Mouse (Mus musculus) midbrain, postnatal 0 days (tissue): ENCODE measurements around the gene Dkkl1. TPM values are rescaled to one million over a fixed set of nuclear protein-coding genes. Genes with fewer than 3 reads are reported as not detected.
A peak's percentile ranks its signal among the peaks of the same experiment; 100 is the strongest.

Experiments used
- ATAC-seq: fragments of 200-750 bp; cut with Nextera tagmentation; 2 replicates; pipeline ENCODE4 v1.8.0; 2017; ENCODE audit warnings: moderate number of reproducible peaks, mild to moderate bottlenecking, moderate TSS enrichment, moderate library complexity; ENCODE audit not compliant: low FRiP score
- DNase-seq: peaks from one replicate; pipeline ENCODE4 v3.0.0-alpha.2; 2015; ENCODE audit warnings: low spot score
- H3K27ac ChIP-seq: fragments of 300-500 bp; sonication (generic); 2 replicates; pipeline ENCODE4 v1.5.1; 2014; ENCODE audit warnings: low read depth, mild to moderate bottlenecking, low read length, mixed read lengths
- H3K27me3 ChIP-seq: fragments of 300-500 bp; sonication (generic); 2 replicates; pipeline ENCODE4 v1.6.1; 2014; ENCODE audit warnings: low read length, control low read depth, mixed read lengths; ENCODE audit not compliant: insufficient read depth
- H3K36me3 ChIP-seq: fragments of 300-500 bp; sonication (generic); 2 replicates; pipeline ENCODE4 v1.6.1; 2014; ENCODE audit warnings: low read length, control low read depth, mixed read lengths; ENCODE audit not compliant: insufficient read depth
- H3K4me1 ChIP-seq: fragments of 300-500 bp; sonication (generic); 2 replicates; pipeline ENCODE4 v1.6.1; 2014; ENCODE audit warnings: mild to moderate bottlenecking, control low read depth, antibody characterized with exemption, low read length, mixed read lengths; ENCODE audit not compliant: insufficient read depth
- H3K4me2 ChIP-seq: fragments of 300-500 bp; sonication (generic); 2 replicates; pipeline ENCODE4 v1.6.1; 2014; ENCODE audit warnings: low read depth, mild to moderate bottlenecking, low read length, mixed read lengths; ENCODE audit not compliant: poor library complexity, severe bottlenecking
- H3K4me3 ChIP-seq: fragments of 300-500 bp; sonication (generic); 2 replicates; pipeline ENCODE4 v1.5.1; 2014; ENCODE audit warnings: low read depth, mild to moderate bottlenecking, low read length, moderate library complexity
- H3K9ac ChIP-seq: fragments of 300-500 bp; sonication (generic); replicated peaks from 2 replicates; pipeline ENCODE4 v1.6.1; 2014; ENCODE audit warnings: mild to moderate bottlenecking, low read length, moderate library complexity, mixed read lengths; ENCODE audit not compliant: poor library complexity, severe bottlenecking
- H3K9me3 ChIP-seq: fragments of 300-500 bp; sonication (generic); 2 replicates; pipeline ENCODE4 v1.6.1; 2016; ENCODE audit warnings: low read length, control low read depth
- CTCF ChIP-seq: IDR thresholded peaks from 2 replicates; pipeline ENCODE4 v1.5.1; 2016; ENCODE audit warnings: antibody characterized with exemption, mild to moderate bottlenecking
- WGBS: fragments of 180-500 bp; shearing (Covaris S2); extraction: QIAGEN DNeasy Blood & Tissue Kit; methylation state at CpG from one replicate; pipeline ENCODE4 v1.1.7; 2014; 5-methylcytosine and 5-hydroxymethylcytosine counted together
- polyA plus RNA-seq: library from polyadenylated mRNA; unstranded; fragments of >200 nt; fragmentation: Nextera tagmentation; extraction: Ambion mirVana; gene quantifications from 2 replicates; pipeline ENCODE4 v1.2.1, GENCODE M21; 2015
- total RNA-seq: library from RNA; depleted of rRNA; stranded (reverse); fragments of >200 nt; gene quantifications from 2 replicates; pipeline ENCODE4 v1.2.3, GENCODE M21; 2014

Gene Dkkl1
- total and polyA plus RNA-seq, 2 experiments from 2014 or later: 14.4 to 23.9 TPM

DNA sequence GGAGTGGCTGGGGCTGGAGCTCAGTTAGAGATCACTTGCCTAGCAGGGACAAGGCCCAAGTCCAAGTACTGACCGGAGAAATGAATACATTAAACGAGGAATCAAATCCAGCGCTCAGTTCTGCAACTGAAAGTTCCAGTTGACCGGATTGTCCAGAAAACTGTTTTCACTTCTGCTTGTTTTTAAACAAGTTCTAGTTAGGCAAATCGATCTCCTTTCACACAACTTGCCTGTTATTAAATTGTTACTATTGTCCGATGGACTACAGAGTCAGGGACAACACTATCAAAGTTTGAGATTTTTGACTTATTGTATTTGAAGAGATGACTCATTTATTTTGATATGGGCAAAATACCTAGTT lies 29.4 kb upstream of the Dkkl1 start:
- Histone ChIP-seq H3K4me1 (peaks cover 3% of the 10 kb centered on the region; the same call in 1 of the 2 replicates), H3K27ac (no peak overlapping the region), H3K9me3 (no peaks in the 10 kb centered on the region), H3K27me3 (no peaks in the 10 kb centered on the region), H3K4me3 (peak overlapping the region; percentile 44; the same call in 1 of the 2 replicates), H3K36me3 (no peaks in the 10 kb centered on the region), H3K4me2 (peak overlapping the region; percentile 74), H3K9ac (peak overlapping the region; percentile 51; the same call in 1 of the 2 replicates)
- no peak for TF ChIP-seq CTCF
- 80% methylated on average over 6 of the region's 6 CpGs for WGBS
- ATAC-seq (no peak), DNase-seq (no peak)

DNA sequence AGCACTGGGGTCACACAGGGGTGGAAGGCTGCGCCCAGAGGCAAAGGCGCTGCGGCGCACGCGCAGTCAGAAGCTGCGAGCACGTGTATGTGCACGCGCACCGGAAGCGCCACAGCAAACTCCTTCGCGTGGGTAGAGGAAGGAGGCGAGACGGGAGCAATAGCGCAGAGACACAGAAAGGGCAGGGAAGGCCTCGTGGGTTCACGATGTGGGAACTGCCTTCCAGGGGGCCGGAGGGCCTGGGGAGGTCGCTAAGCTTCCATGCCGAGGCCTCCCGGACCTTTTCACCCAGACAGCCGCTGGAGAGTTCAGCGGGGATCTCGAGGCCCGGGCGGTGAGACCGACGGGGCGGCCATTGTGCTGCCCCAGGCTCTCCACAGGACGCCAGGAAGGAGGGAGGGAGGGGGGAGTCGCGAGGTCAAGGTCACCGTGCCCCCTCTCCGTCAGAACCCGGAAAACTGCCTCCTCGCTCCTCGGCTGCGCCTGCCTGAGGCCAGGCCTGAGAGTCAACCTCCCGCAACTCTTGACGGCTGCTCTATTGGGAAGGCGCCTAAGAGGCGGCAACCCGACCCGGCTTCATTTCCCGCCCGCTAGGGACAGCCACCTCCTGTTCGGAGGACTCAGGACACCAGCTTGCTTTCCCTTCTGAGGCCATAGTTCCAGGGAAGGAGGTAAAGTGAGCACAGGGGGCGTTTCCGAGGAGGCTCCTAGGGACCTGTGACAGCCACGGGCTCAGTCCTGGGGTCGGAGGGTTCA lies 28.9 kb upstream of the Dkkl1 start, which contains the start of gene Slc6a16:
Gene Slc6a16, plus strand, starts transcription at position 453 of the 756 bp plus-strand sequence.
- ATAC-seq (peak; percentile 69), DNase-seq (peak; percentile 77)
- H3K27me3 ChIP-seq: no peaks in the 10 kb centered on the region
- no peaks in the 10 kb centered on the region for H3K36me3 ChIP-seq
- H3K4me2 ChIP-seq: peak within 1 kb of the TSS; percentile 74
- no peaks in the 10 kb centered on the region for H3K9me3 ChIP-seq
- no peak within 1 kb of the TSS for H3K27ac ChIP-seq
- peak within 1 kb of the TSS; percentile 44 for H3K4me3 ChIP-seq
- peak within 1 kb of the TSS; percentile 51 for H3K9ac ChIP-seq
- 7% methylated on average over 50 of the region's 53 CpGs for WGBS
- peaks cover 3% of the 10 kb centered on the region; the same call in 1 of the 2 replicates for H3K4me1 ChIP-seq
- TF ChIP-seq CTCF: peak; percentile 28

DNA sequence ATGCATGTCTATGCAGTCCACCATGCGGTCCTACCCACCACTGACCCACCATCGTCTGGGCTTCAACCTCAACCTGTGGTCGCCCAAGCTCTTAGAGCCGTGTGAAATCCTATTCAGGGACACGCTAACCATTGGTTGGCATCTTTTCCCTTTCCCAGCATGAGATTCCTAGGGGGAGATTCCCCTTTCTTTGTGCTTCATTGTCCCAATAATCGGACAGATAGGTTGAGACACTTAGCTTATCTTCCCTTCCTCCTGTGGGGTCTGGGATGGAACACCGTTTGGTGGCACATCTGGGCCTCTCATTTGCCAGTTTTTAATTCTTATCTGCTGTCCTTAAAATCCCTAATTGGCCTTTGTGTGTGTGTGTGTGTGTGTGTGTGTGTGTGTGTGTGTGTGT lies 28.2 kb upstream of the Dkkl1 start:
- peaks cover 5% of the 10 kb centered on the region; the same call in 1 of the 2 replicates for H3K4me1 ChIP-seq
- H3K36me3 ChIP-seq: no peaks in the 10 kb centered on the region
- H3K9ac ChIP-seq: no peak overlapping the region
- ATAC-seq: no peak
- H3K4me2 ChIP-seq: peak overlapping the region; percentile 74
- no peaks in the 10 kb centered on the region for H3K9me3 ChIP-seq
- no peak overlapping the region for H3K27ac ChIP-seq
- TF ChIP-seq CTCF: no peak
- DNase-seq: no peak
- H3K27me3 ChIP-seq: no peaks in the 10 kb centered on the region
- WGBS: 57% methylated on average over 7 of the region's 7 CpGs
- no peak overlapping the region for H3K4me3 ChIP-seq

DNA sequence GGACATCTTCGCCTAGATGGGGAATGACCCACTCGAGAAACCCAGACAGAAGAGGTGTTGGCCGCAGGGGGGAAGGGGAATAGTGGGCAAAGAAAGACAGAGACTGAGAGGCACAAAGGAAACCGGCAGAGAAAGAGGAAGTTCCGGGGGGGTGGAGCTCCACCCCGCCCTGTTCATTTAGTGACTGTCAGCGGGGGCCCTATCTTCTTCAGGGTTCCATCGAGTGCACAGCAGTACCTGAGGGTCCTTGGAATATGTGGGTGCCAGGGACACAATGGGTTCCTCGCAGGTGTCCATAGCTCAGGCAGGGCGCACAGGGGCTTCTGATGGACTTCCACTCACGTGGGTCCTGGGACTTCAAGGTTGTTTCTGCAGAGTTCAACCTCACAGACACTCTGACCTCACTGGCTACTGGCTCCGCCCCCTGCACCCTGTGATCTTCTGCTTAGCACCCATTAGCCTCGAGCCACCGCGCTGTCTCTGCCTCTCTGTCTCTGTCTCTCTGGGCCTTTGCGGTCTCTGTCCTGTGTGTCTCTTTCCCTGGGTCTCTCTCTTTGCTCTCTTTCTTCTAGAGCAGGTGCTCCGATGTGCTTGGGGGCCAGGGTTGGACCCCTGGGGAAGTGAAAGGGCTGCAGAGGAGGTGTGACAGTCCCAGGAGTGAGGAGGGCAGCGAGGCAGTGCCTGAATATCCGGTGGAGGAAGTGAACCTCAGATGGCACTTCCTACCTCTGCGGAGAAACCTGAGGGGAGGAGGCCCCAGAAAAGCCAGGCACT lies 27.0 kb upstream of the Dkkl1 start, which contains the start of gene Cd37:
Gene Cd37, minus strand, starts transcription at position 393 of the 774 bp plus-strand sequence.
- DNase-seq: no peak
- TF ChIP-seq CTCF: no peak
- no peak for ATAC-seq
- WGBS: 41% methylated on average over 20 of the region's 20 CpGs
- H3K27ac ChIP-seq: no peak within 1 kb of the TSS
- no peak within 1 kb of the TSS for H3K4me2 ChIP-seq
- H3K27me3 ChIP-seq: peaks cover 5% of the 10 kb centered on the region; the same call in 1 of the 2 replicates
- no peaks in the 10 kb centered on the region for H3K36me3 ChIP-seq
- no peak within 1 kb of the TSS for H3K4me3 ChIP-seq
- no peaks in the 10 kb centered on the region for H3K9me3 ChIP-seq
- H3K9ac ChIP-seq: no peak within 1 kb of the TSS
- peaks cover 12% of the 10 kb centered on the region for H3K4me1 ChIP-seq

DNA sequence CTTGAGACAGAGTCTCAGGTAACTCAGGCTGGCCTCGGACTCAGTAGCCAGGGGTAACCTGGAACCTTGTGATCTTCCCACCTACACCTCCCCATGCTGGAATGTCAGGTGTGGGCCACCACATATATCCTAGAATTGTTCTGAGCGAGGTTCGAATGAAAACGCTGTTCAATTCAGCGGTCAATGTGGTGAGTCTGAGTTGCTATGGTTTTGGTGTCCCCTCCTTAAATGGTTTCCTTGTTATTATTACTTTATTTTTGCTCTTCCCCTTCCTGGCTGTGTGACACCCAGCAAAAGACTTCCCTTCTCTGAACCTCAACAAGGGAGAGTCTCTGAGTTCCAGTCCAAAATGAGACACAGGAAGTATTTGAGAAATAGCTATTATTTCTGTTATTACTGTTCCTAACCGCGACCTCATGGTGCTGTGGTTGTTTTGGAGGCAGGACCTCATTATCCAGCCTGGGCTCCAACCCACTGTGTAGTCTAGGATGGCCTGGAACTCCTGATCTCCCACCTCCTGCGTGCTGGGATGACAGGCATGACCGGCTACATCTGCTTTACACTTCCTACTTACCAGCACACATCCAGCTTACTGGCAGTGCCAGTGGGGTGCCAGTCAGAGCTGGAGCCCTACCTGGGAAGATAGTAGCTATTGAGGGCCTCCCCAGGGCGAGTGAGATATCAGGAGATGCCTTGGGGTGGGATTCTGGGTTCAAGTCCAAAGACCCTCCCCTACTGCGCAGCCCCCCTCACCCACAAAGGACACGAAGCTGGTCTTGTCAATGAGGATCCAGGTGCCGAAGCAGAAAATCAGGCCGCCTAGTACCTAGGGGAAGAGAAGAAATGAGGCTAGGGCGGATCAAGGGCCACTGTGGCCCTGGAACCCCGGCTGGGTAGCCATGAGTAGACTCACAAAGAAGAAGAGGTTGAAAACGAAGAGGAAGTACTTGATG lies 26.1 kb upstream of the Dkkl1 start:
- peaks cover 12% of the 10 kb centered on the region for H3K4me1 ChIP-seq
- 78% methylated on average over 17 of the region's 17 CpGs for WGBS

More for the DNA sequence above, 26.1 kb upstream of the Dkkl1 start:
- Histone ChIP-seq H3K27ac (no peak overlapping the region), H3K36me3 (no peaks in the 10 kb centered on the region), H3K4me3 (no peak overlapping the region), H3K4me2 (no peak overlapping the region), H3K9ac (no peak overlapping the region), H3K9me3 (no peaks in the 10 kb centered on the region), H3K27me3 (peaks cover 5% of the 10 kb centered on the region; the same call in 1 of the 2 replicates)
- no peak for TF ChIP-seq CTCF
- DNase-seq (no peak), ATAC-seq (no peak)
